Mouse (Mus musculus): ENCODE data around the gene Ltb. TPM values are rescaled to one million over a fixed set of nuclear protein-coding genes. Genes with fewer than 3 reads are reported as not detected.

Gene Ltb
- polyA plus RNA-seq, 1 experiment from 2014 or later = 0.22 TPM

- Histone ChIP-seq H3K4me3 (no peak overlapping the region), H3K9ac (no peak overlapping the region), H3K9me3 (no peaks in the 10 kb centered on the region), H3K36me3 (no peaks in the 10 kb centered on the region), H3K4me1 (replicated peaks) (peaks cover 9% of the 10 kb centered on the region), H3K4me2 (no peak overlapping the region), H3K27me3 (peaks cover 85% of the 10 kb centered on the region), H3K27ac (replicated peaks) (no peak overlapping the region)
- ATAC-seq (ENCODE audit: low read depth) = no peak
- WGBS = 91% methylated on average over 11 of the region's 11 CpGs
These were observed 6.2 kb downstream of the Ltb start for GRCm38 (mm10) chr17:35200398-35200797.

DNA sequence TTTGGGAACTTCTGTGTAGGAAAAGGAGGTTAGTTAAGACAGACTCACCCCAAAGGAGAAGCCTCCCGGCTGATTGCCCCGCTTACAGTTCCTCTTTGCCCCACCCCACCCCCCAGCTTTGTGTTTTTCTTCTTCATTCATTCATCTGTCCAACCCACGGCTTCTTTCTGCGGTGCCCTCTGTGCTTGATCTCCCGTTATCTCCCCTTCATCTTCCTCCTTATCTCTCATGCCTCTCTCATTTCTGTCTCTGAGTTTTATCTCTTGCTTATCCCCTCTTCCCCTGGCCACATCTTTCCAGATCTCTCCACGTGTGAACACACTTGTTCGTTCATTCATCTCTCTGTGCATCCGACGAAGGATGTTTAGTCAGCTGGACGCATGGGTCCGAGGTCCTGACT lies 6.9 kb downstream of the Ltb start:
- Histone ChIP-seq H3K27me3 (peaks cover 79% of the 10 kb centered on the region), H3K4me1 (replicated peaks) (peaks cover 2% of the 10 kb centered on the region), H3K9ac (no peak overlapping the region), H3K27ac (replicated peaks) (no peak overlapping the region), H3K9me3 (no peaks in the 10 kb centered on the region), H3K4me3 (no peak overlapping the region), H3K4me2 (no peak overlapping the region), H3K36me3 (no peaks in the 10 kb centered on the region)
- ATAC-seq (ENCODE audit: low read depth) = no peak
- WGBS = 71% methylated on average over 11 of the region's 11 CpGs

- Histone ChIP-seq H3K4me1 (replicated peaks) (no peaks in the 10 kb centered on the region), H3K27ac (replicated peaks) (no peak within 1 kb of the TSS), H3K36me3 (no peaks in the 10 kb centered on the region), H3K4me2 (no peak within 1 kb of the TSS), H3K4me3 (no peak within 1 kb of the TSS), H3K9me3 (no peaks in the 10 kb centered on the region), H3K9ac (no peak within 1 kb of the TSS), H3K27me3 (peaks cover 72% of the 10 kb centered on the region)
- ATAC-seq (ENCODE audit: low read depth) = no peak
- 31% methylated on average over 13 of the region's 13 CpGs for WGBS
These were observed 7.5 kb downstream of the Ltb start, which contains the start of gene Tnf for GRCm38 (mm10) chr17:35201787-35202186. Gene Tnf, minus strand, starts transcription at chr17:35202007.

- no peak overlapping the region for H3K9ac ChIP-seq
- no peaks in the 10 kb centered on the region for H3K4me1 ChIP-seq (replicated peaks)
- H3K36me3 ChIP-seq = no peaks in the 10 kb centered on the region
- H3K4me3 ChIP-seq = no peak overlapping the region
- H3K4me2 ChIP-seq = no peak overlapping the region
- H3K27ac ChIP-seq (replicated peaks) = no peak overlapping the region
- 81% methylated on average over 4 of the region's 4 CpGs for WGBS
- H3K27me3 ChIP-seq = peaks cover 67% of the 10 kb centered on the region
- ATAC-seq (ENCODE audit: low read depth) = no peak
- no peaks in the 10 kb centered on the region for H3K9me3 ChIP-seq
These were observed 8.2 kb downstream of the Ltb start for GRCm38 (mm10) chr17:35202442-35202841.

GRCm38 (mm10) chr17:35204494-35205379 lies 10.5 kb downstream of the Ltb start, which contains the start of gene Lta:
Gene Lta, minus strand, starts transcription at chr17:35205351.
- no peak for ATAC-seq (ENCODE audit: low read depth)
- peaks cover 51% of the 10 kb centered on the region for H3K27me3 ChIP-seq
- no peak within 1 kb of the TSS for H3K4me3 ChIP-seq
- no peaks in the 10 kb centered on the region for H3K4me1 ChIP-seq (replicated peaks)
- H3K9ac ChIP-seq = peak within 1 kb of the TSS; percentile 31; the same call in 1 of the 2 replicates
- no peak within 1 kb of the TSS for H3K27ac ChIP-seq (replicated peaks)
- H3K9me3 ChIP-seq = no peaks in the 10 kb centered on the region
- no peaks in the 10 kb centered on the region for H3K36me3 ChIP-seq
- H3K4me2 ChIP-seq = no peak within 1 kb of the TSS
- WGBS = 32% methylated on average over 20 of the region's 20 CpGs

DNA sequence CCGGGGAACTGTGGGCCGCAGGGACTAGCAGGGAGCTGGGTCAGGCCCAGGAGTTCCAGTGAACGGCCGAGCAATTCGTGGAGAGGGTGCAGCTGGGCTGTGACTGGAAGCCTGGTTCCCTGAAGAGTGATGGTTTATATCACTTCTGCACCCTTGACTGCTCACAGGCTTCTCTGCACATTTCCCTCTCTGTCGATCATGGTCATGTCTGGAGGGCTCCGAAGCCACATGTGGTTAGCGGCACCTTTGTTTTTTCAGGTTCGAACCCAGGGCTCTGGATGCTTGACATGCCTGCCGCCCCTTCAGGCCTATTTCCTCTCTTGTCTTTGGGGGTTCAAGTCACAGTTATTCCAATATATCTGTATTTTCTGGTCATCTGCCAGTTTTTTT lies 11.1 kb downstream of the Ltb start:
- Histone ChIP-seq H3K36me3 (no peaks in the 10 kb centered on the region), H3K27ac (replicated peaks) (no peak overlapping the region), H3K27me3 (peaks cover 45% of the 10 kb centered on the region), H3K9ac (peak overlapping the region; percentile 14; the same call in 1 of the 2 replicates), H3K4me3 (no peak overlapping the region), H3K4me2 (no peak overlapping the region), H3K9me3 (no peaks in the 10 kb centered on the region), H3K4me1 (replicated peaks) (no peaks in the 10 kb centered on the region)
- no peak for ATAC-seq (ENCODE audit: low read depth)
- 60% methylated on average over 10 of the region's 10 CpGs for WGBS

- WGBS = 79% methylated on average over 12 of the region's 12 CpGs
These were observed 15.7 kb downstream of the Ltb start for GRCm38 (mm10) chr17:35209785-35210535.

GRCm38 (mm10) chr17:35210593-35210992 lies 16.4 kb downstream of the Ltb start:
- Histone ChIP-seq H3K4me2 (no peak overlapping the region), H3K36me3 (no peaks in the 10 kb centered on the region), H3K9ac (no peak overlapping the region), H3K4me1 (replicated peaks) (no peaks in the 10 kb centered on the region), H3K27ac (replicated peaks) (no peak overlapping the region), H3K4me3 (no peak overlapping the region), H3K27me3 (no peaks in the 10 kb centered on the region), H3K9me3 (no peaks in the 10 kb centered on the region)
- 76% methylated on average over 3 of the region's 3 CpGs for WGBS
- no peak for ATAC-seq (ENCODE audit: low read depth)

More at GRCm38 (mm10) chr17:35209785-35210535, 15.7 kb downstream of the Ltb start:
- Histone ChIP-seq H3K9me3 (no peaks in the 10 kb centered on the region), H3K4me1 (replicated peaks) (no peaks in the 10 kb centered on the region), H3K4me2 (no peak overlapping the region), H3K27ac (replicated peaks) (no peak overlapping the region), H3K4me3 (no peak overlapping the region), H3K9ac (no peak overlapping the region), H3K36me3 (no peaks in the 10 kb centered on the region), H3K27me3 (peaks cover 6% of the 10 kb centered on the region; the same call in 1 of the 2 replicates)
- no peak for ATAC-seq (ENCODE audit: low read depth)

- H3K27ac ChIP-seq (replicated peaks) = no peak overlapping the region
- no peak overlapping the region for H3K4me2 ChIP-seq
- H3K9ac ChIP-seq = no peak overlapping the region
- ATAC-seq (ENCODE audit: low read depth) = no peak
- H3K4me3 ChIP-seq = no peak overlapping the region
- H3K36me3 ChIP-seq = no peaks in the 10 kb centered on the region
- no peaks in the 10 kb centered on the region for H3K4me1 ChIP-seq (replicated peaks)
- no peaks in the 10 kb centered on the region for H3K9me3 ChIP-seq
- no peaks in the 10 kb centered on the region for H3K27me3 ChIP-seq
- WGBS = 92% methylated on average over 5 of the region's 5 CpGs
These were observed 18.8 kb downstream of the Ltb start for GRCm38 (mm10) chr17:35213071-35213470.

- Histone ChIP-seq H3K4me3 (no peak overlapping the region), H3K27ac (replicated peaks) (no peak overlapping the region), H3K27me3 (no peaks in the 10 kb centered on the region), H3K9ac (no peak overlapping the region), H3K9me3 (no peaks in the 10 kb centered on the region), H3K4me1 (replicated peaks) (no peaks in the 10 kb centered on the region), H3K36me3 (peaks cover 36% of the 10 kb centered on the region), H3K4me2 (no peak overlapping the region)
- WGBS = 86% methylated on average over 18 of the region's 18 CpGs
- no peak for ATAC-seq (ENCODE audit: low read depth)
These were observed 24.4 kb downstream of the Ltb start for GRCm38 (mm10) chr17:35218516-35219193.

DNA sequence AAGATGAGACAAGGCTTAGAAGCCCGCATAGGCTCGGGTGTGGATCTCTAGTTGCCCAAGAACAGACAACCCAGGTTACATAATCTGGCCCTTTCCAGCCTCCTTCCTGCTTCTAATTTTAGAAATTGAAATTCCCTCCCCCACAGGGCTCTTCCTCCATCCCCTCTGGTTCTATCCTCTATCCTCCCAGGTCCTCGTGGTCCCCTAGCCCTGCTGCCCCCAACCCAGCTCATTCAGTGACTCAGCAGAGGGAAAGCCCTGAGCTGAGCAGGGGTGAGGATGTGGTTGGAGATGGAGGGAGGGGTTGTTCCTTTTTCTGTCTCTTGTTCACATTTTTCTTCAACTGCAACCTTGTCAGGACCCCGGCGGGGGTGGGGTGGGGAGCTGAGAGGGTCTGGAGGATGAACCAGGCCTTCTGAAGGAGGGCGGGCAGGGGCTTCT lies 25.4 kb downstream of the Ltb start:
- H3K4me2 ChIP-seq = no peak overlapping the region
- no peaks in the 10 kb centered on the region for H3K4me1 ChIP-seq (replicated peaks)
- H3K27me3 ChIP-seq = no peaks in the 10 kb centered on the region
- H3K4me3 ChIP-seq = no peak overlapping the region
- no peak overlapping the region for H3K27ac ChIP-seq (replicated peaks)
- no peak overlapping the region for H3K9ac ChIP-seq
- ATAC-seq (ENCODE audit: low read depth) = no peak
- 86% methylated on average over 6 of the region's 6 CpGs for WGBS
- H3K9me3 ChIP-seq = no peaks in the 10 kb centered on the region
- peaks cover 36% of the 10 kb centered on the region for H3K36me3 ChIP-seq

Data from neural tube, embryonic 13.5 days (tissue).